Mouse (Mus musculus) adrenal gland, postnatal 14 days (tissue): ENCODE measurements around the gene Il12rb1. TPM values are rescaled to one million over a fixed set of nuclear protein-coding genes. Genes with fewer than 3 reads are reported as not detected.
"Not testable (repeated sequence)": the region's sequence is repeated elsewhere in the genome, so short reads cannot be mapped to it uniquely, and the experiment has no call there.

Experiments used
- DNase-seq: peaks from one replicate; pipeline ENCODE4 v3.0.0; 2021; ENCODE audit warnings: mixed read lengths
- total RNA-seq: library from RNA; stranded (reverse); gene quantifications from 2 replicates; pipeline ENCODE4 v1.2.3, GENCODE M21; 2021

The Il12rb1 gene
- total RNA-seq, 1 experiment from 2014 or later: not detected

GRCm38 (mm10) chr8:70800648-70801047, 7.6 kb upstream of the Il12rb1 start:
- DNase-seq: no peak

- no peak for DNase-seq
Measured at GRCm38 (mm10) chr8:70801156-70801555, 7.1 kb upstream of the Il12rb1 start.

GRCm38 (mm10) chr8:70801830-70802229, 6.4 kb upstream of the Il12rb1 start:
- DNase-seq: no peak

- no peak for DNase-seq
Measured at GRCm38 (mm10) chr8:70802786-70803510, 5.3 kb upstream of the Il12rb1 start.

- DNase-seq: peak; percentile 59
Measured at GRCm38 (mm10) chr8:70803761-70804480, 4.3 kb upstream of the Il12rb1 start.

GRCm38 (mm10) chr8:70804481-70805206, 3.6 kb upstream of the Il12rb1 start, which contains the start of gene Mast3:
Gene Mast3, minus strand, starts transcription at chr8:70805054.
- DNase-seq: peak; percentile 95

- DNase-seq: no peak
Measured at GRCm38 (mm10) chr8:70806541-70806940, 1.7 kb upstream of the Il12rb1 start.

- DNase-seq: no peak
Measured at GRCm38 (mm10) chr8:70807304-70807703, 945 bp upstream of the Il12rb1 start.

- DNase-seq: no peak
Measured at GRCm38 (mm10) chr8:70808955-70809701, 879 bp downstream of the Il12rb1 start.

GRCm38 (mm10) chr8:70810962-70811680, 2.9 kb downstream of the Il12rb1 start:
- DNase-seq: no peak

GRCm38 (mm10) chr8:70812055-70812454, 3.8 kb downstream of the Il12rb1 start:
- no peak for DNase-seq

GRCm38 (mm10) chr8:70812885-70813284, 4.6 kb downstream of the Il12rb1 start:
- DNase-seq: no peak

GRCm38 (mm10) chr8:70816679-70817078, 8.4 kb downstream of the Il12rb1 start:
- DNase-seq: peak; percentile 67

- peak; percentile 75 for DNase-seq
Measured at GRCm38 (mm10) chr8:70820101-70820935, 12.1 kb downstream of the Il12rb1 start.

GRCm38 (mm10) chr8:70821399-70821962, 13.2 kb downstream of the Il12rb1 start:
- DNase-seq: peak; percentile 79

GRCm38 (mm10) chr8:70821992-70822391, 13.7 kb downstream of the Il12rb1 start:
- no peak for DNase-seq

GRCm38 (mm10) chr8:70822594-70822993, 14.3 kb downstream of the Il12rb1 start:
- DNase-seq: not testable (repeated sequence)

- DNase-seq: no peak
Measured at GRCm38 (mm10) chr8:70823802-70824201, 15.6 kb downstream of the Il12rb1 start.

- DNase-seq: no peak
Measured at GRCm38 (mm10) chr8:70825816-70826215, 17.6 kb downstream of the Il12rb1 start.

- DNase-seq: no peak
Measured at GRCm38 (mm10) chr8:70827010-70827409, 18.8 kb downstream of the Il12rb1 start.
